Mouse (Mus musculus) CH12.LX (cell line): ENCODE measurements around the gene Lhfp. TPM values are rescaled to one million over a fixed set of nuclear protein-coding genes. Genes with fewer than 3 reads are reported as not detected.

Experiments
- DNase-seq: peaks from one replicate; pipeline ENCODE4 v3.0.0-alpha.2; 2013; ENCODE audit errors: extremely low read depth
- H3K27ac ChIP-seq: 2 replicates; pipeline ENCODE4 v1.5.1; 2012; ENCODE audit warnings: low read depth, mild to moderate bottlenecking, control low read depth, moderate library complexity; ENCODE audit not compliant: insufficient read depth
- H3K27me3 ChIP-seq: replicated peaks from 2 replicates; pipeline ENCODE3; 2012; ENCODE audit warnings: inconsistent platforms
- H3K36me3 ChIP-seq, 2 experiments: replicated peaks in 1 of 2; 2 replicates each; pipeline versions ENCODE3 to v1.6.1; 2012; ENCODE audit warnings: inconsistent platforms in 1 of 2, low read length in 1 of 2, mild to moderate bottlenecking in 1 of 2, mixed read lengths in 1 of 2, moderate library complexity in 1 of 2; ENCODE audit not compliant: control insufficient read depth in 1 of 2, insufficient read depth in 1 of 2
- H3K4me1 ChIP-seq, 2 experiments: 2 replicates each; pipeline ENCODE4 v1.6.1; 2012; ENCODE audit warnings: inconsistent platforms in 1 of 2, moderate library complexity in 1 of 2; ENCODE audit not compliant: insufficient read depth in 2 of 2, control insufficient read depth in 1 of 2
- H3K4me2 ChIP-seq: 2 replicates; pipeline ENCODE4 v1.6.1; 2012; ENCODE audit warnings: low read depth, mild to moderate bottlenecking, control low read depth; ENCODE audit not compliant: poor library complexity, insufficient read depth, severe bottlenecking
- H3K4me3 ChIP-seq, 3 experiments: fragments of 150-350 bp in 1 of 3; sonication (generic) in 1 of 3; replicated peaks in 1 of 3; 2 replicates each; pipeline versions ENCODE3 to v1.5.1; 2011 to 2012; ENCODE audit warnings: low read depth in 2 of 3, low read length in 2 of 3, mild to moderate bottlenecking in 2 of 3, moderate library complexity in 2 of 3, control low read depth in 1 of 3, improper control_type of control experiment in 1 of 3, inconsistent platforms in 1 of 3, mixed read lengths in 1 of 3; ENCODE audit not compliant: poor library complexity in 1 of 3
- H3K79me2 ChIP-seq: replicated peaks from 2 replicates; pipeline ENCODE4 v1.6.1; 2012; ENCODE audit warnings: mild to moderate bottlenecking, moderate library complexity; ENCODE audit not compliant: control insufficient read depth, poor library complexity, insufficient read depth, severe bottlenecking; ENCODE audit errors: extremely low read depth
- H3K9ac ChIP-seq: 2 replicates; pipeline ENCODE4 v1.6.1; 2012; ENCODE audit warnings: low read depth, mild to moderate bottlenecking, control low read depth, moderate library complexity; ENCODE audit not compliant: insufficient read depth
- H3K9me3 ChIP-seq: replicated peaks from 2 replicates; pipeline ENCODE3; 2012; ENCODE audit warnings: low read length, inconsistent platforms, mixed read lengths
- BHLHE40 ChIP-seq: IDR thresholded peaks from 2 replicates; pipeline ENCODE4 v1.6.1; 2011; ENCODE audit warnings: mild to moderate bottlenecking, low read depth, low read length, improper control_type of control experiment
- CHD2 ChIP-seq: IDR thresholded peaks from 2 replicates; pipeline ENCODE4 v1.6.1; 2011; ENCODE audit warnings: low read length, improper control_type of control experiment
- CTCF ChIP-seq, 2 experiments: IDR thresholded peaks in 1 of 2; conservative IDR thresholded peaks in 1 of 2; 2 replicates each; pipeline ENCODE4 v1.5.1; 2011 to 2012; ENCODE audit warnings: low read depth in 2 of 2, low read length in 2 of 2, improper control_type of control experiment in 1 of 2, inconsistent platforms in 1 of 2, mild to moderate bottlenecking in 1 of 2, moderate library complexity in 1 of 2
- E2F4 ChIP-seq: IDR thresholded peaks from 2 replicates; pipeline ENCODE4 v1.6.1; 2011; ENCODE audit warnings: low read depth, low read length, improper control_type of control experiment; ENCODE audit not compliant: insufficient replicate concordance
- ELF1 ChIP-seq: IDR thresholded peaks from 2 replicates; pipeline ENCODE4 v1.6.1; 2014; ENCODE audit warnings: low read depth, mild to moderate bottlenecking, inconsistent platforms, low read length, improper control_type of control experiment
- EP300 ChIP-seq: IDR thresholded peaks from 2 replicates; pipeline ENCODE4 v1.6.1; 2011; ENCODE audit warnings: low read length, improper control_type of control experiment
- ETS1 ChIP-seq: conservative IDR thresholded peaks from 2 replicates; pipeline ENCODE4 v1.6.1; 2012; ENCODE audit warnings: low read depth, mild to moderate bottlenecking, inconsistent platforms, low read length, improper control_type of control experiment, moderate library complexity
- GABPA ChIP-seq: IDR thresholded peaks from 2 replicates; pipeline ENCODE4 v1.6.1; 2012; ENCODE audit warnings: low read depth, low read length, improper control_type of control experiment, inconsistent platforms; ENCODE audit not compliant: insufficient replicate concordance
- HCFC1 ChIP-seq: IDR thresholded peaks from 2 replicates; pipeline ENCODE4 v1.6.1; 2012; ENCODE audit warnings: low read depth, mild to moderate bottlenecking, inconsistent platforms, low read length, improper control_type of control experiment
- JUND ChIP-seq: conservative IDR thresholded peaks from 2 replicates; pipeline ENCODE4 v1.6.1; 2011; ENCODE audit warnings: low read depth, low read length, improper control_type of control experiment
- KAT2A ChIP-seq: IDR thresholded peaks from 2 replicates; pipeline ENCODE4 v1.6.1; 2012; ENCODE audit warnings: low read length, improper control_type of control experiment, inconsistent platforms; ENCODE audit not compliant: insufficient replicate concordance
- MAFK ChIP-seq: IDR thresholded peaks from 2 replicates; pipeline ENCODE4 v1.6.1; 2011; ENCODE audit warnings: low read length, improper control_type of control experiment; ENCODE audit not compliant: insufficient replicate concordance
- MAX ChIP-seq: IDR thresholded peaks from 2 replicates; pipeline ENCODE4 v1.6.1; 2011; ENCODE audit warnings: low read length, improper control_type of control experiment
- MAZ ChIP-seq: IDR thresholded peaks from 2 replicates; pipeline ENCODE4 v1.6.1; 2012; ENCODE audit warnings: low read depth, mild to moderate bottlenecking, inconsistent platforms, low read length, improper control_type of control experiment, moderate library complexity
- MXI1 ChIP-seq: IDR thresholded peaks from 2 replicates; pipeline ENCODE4 v1.6.1; 2011; ENCODE audit warnings: mild to moderate bottlenecking, low read depth, low read length, improper control_type of control experiment
- MYC ChIP-seq: IDR thresholded peaks from 2 replicates; pipeline ENCODE4 v1.6.1; 2011; ENCODE audit warnings: low read depth, mild to moderate bottlenecking, improper control_type of control experiment, low read length
- NELFE ChIP-seq: IDR thresholded peaks from 2 replicates; pipeline ENCODE4 v1.6.1; 2011; ENCODE audit warnings: low read depth, low read length, improper control_type of control experiment
- NRF1 ChIP-seq: IDR thresholded peaks from 2 replicates; pipeline ENCODE4 v1.6.1; 2014; ENCODE audit warnings: low read depth, mild to moderate bottlenecking, inconsistent platforms, low read length, improper control_type of control experiment, moderate library complexity
- PAX5 ChIP-seq: IDR thresholded peaks from 2 replicates; pipeline ENCODE4 v1.6.1; 2012; ENCODE audit warnings: low read length, inconsistent platforms, mixed read lengths
- POLR2AphosphoS2 ChIP-seq: IDR thresholded peaks from 2 replicates; pipeline ENCODE4 v1.6.1; 2011; ENCODE audit warnings: low read depth, low read length, improper control_type of control experiment
- SIN3A ChIP-seq: IDR thresholded peaks from 2 replicates; pipeline ENCODE4 v1.6.1; 2012; ENCODE audit warnings: low read length, improper control_type of control experiment, inconsistent platforms
- SMC3 ChIP-seq: IDR thresholded peaks from 2 replicates; pipeline ENCODE4 v1.6.1; 2011; ENCODE audit warnings: low read depth, low read length, improper control_type of control experiment
- USF1 ChIP-seq: IDR thresholded peaks from 2 replicates; pipeline ENCODE4 v1.6.1; 2014; ENCODE audit warnings: low read depth, mild to moderate bottlenecking, inconsistent platforms, low read length, improper control_type of control experiment
- USF2 ChIP-seq: conservative IDR thresholded peaks from 2 replicates; pipeline ENCODE4 v1.6.1; 2011; ENCODE audit warnings: low read depth, low read length, improper control_type of control experiment
- ZC3H11A ChIP-seq: IDR thresholded peaks from 2 replicates; pipeline ENCODE4 v1.6.1; 2012; ENCODE audit warnings: low read depth, mild to moderate bottlenecking, inconsistent platforms, low read length, improper control_type of control experiment
- ZMIZ1 ChIP-seq: IDR thresholded peaks from 2 replicates; pipeline ENCODE4 v1.6.1; 2012; ENCODE audit warnings: low read depth, mild to moderate bottlenecking, inconsistent platforms, low read length, improper control_type of control experiment
- ZNF384 ChIP-seq: IDR thresholded peaks from 2 replicates; pipeline ENCODE4 v1.6.1; 2012; ENCODE audit warnings: low read depth, low read length, improper control_type of control experiment, inconsistent platforms
- dilution Hi-C: fragments of 300-500 bp; cut with MboI; formaldehyde crosslinking; loops from 2 replicates; pipeline ENCODE4 v1.14.3; 2020; ENCODE audit warnings: low sequenced_read_pairs; ENCODE audit not compliant: extremely low pct_unique_long_range_greater_than_20kb, extremely low pct_ligation_motif_present
- in situ Hi-C: fragments of 300-500 bp; cut with MboI; formaldehyde crosslinking; loops from 3 replicates; pipeline ENCODE4 v1.14.3; 2019; ENCODE audit warnings: low sequenced_read_pairs, low pct_ligation_motif_present, low pct_unique_long_range_greater_than_20kb, mixed read lengths
- polyA plus RNA-seq: library from polyadenylated mRNA; unstranded; fragments of >175 nt; gene quantifications from 2 replicates; pipeline ENCODE4 v1.2.1, GENCODE M21; 2012; ENCODE audit warnings: low read depth; ENCODE audit not compliant: insufficient read length
- total RNA-seq, 2 experiments: library from RNA; depleted of rRNA; stranded (reverse); fragments of 300-350 nt in 1 of 2; fragments of >200 nt in 1 of 2; gene quantifications; 2 replicates each; pipeline ENCODE4 v1.2.3; 2012 to 2014

The Lhfp gene
- total and polyA plus RNA-seq, 3 experiments = not detected

DNA sequence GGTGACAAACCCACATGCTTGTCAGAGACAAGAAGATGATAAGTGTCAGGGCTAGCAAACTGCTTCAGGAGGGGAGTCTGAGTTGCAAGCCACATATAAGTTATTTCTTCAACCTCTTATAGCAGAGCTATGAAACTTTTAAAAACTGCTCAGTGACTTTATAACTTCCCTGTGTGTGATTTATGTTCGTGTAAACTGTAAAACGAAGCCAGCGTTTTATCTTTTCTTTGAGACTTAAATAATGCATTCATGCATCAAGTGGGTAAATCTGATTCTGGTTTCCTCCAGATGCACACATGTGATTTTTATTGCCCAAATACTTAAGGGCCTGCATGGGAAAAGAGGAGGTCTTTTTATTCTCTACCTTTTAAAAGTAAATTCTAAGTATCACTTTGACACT is 161.4 kb downstream of the Lhfp start:
- H3K4me2 ChIP-seq = no peak overlapping the region
- in situ Hi-C loops = no loop called here

GRCm38 (mm10) chr3:53203656-53204055 is 162.3 kb downstream of the Lhfp start:
- no peaks in the 10 kb centered on the region for H3K9me3 ChIP-seq
- H3K4me3 ChIP-seq = no peak overlapping the region
- TF ChIP-seq SMC3 (no peak), ZMIZ1 (no peak), BHLHE40 (no peak), ETS1 (no peak), MXI1 (no peak), CTCF (conservative IDR thresholded peaks at IDR 0.05 in 1 of 2, IDR thresholded peaks at IDR 0.05 in 1 of 2; ENCODE audit: low read depth in 2 of 2, low read length in 2 of 2) (no peak), HCFC1 (no peak), ELF1 (no peak), POLR2AphosphoS2 (no peak), NELFE (no peak), NRF1 (no peak), PAX5 (no peak), MYC (no peak), GABPA (no peak), ZNF384 (no peak), MAFK (no peak), USF2 (no peak), USF1 (no peak), ZC3H11A (no peak)
- DNase-seq = no peak
- in situ Hi-C loops (no loop called here), dilution Hi-C loops (no loop called here)
- no peak overlapping the region for H3K9ac ChIP-seq
- no peaks in the 10 kb centered on the region for H3K36me3 ChIP-seq
- H3K27me3 ChIP-seq = no peaks in the 10 kb centered on the region
- H3K27ac ChIP-seq = no peak overlapping the region
- no peaks in the 10 kb centered on the region for H3K79me2 ChIP-seq
- H3K4me1 ChIP-seq = 0 out of 4 replicates have a peak, but pooled peaks cover 0 to 3% of the 10 kb centered on the region in 2 experiments
- no peak overlapping the region for H3K4me2 ChIP-seq

More for the DNA sequence above, 161.4 kb downstream of the Lhfp start:
- no peak for DNase-seq
- H3K4me1 ChIP-seq = 0 out of 4 replicates have a peak, but pooled peaks cover 0 to 3% of the 10 kb centered on the region in 2 experiments
- H3K9me3 ChIP-seq = no peaks in the 10 kb centered on the region
- TF ChIP-seq MAX (no peak), MAFK (no peak), KAT2A (no peak), USF1 (no peak), CHD2 (no peak), ZNF384 (no peak), E2F4 (no peak), PAX5 (no peak), CTCF (conservative IDR thresholded peaks at IDR 0.05 in 1 of 2, IDR thresholded peaks at IDR 0.05 in 1 of 2; ENCODE audit: low read depth in 2 of 2, low read length in 2 of 2) (no peak), SIN3A (no peak), EP300 (no peak), JUND (no peak), NELFE (no peak), MAZ (no peak), BHLHE40 (no peak)
- no peaks in the 10 kb centered on the region for H3K79me2 ChIP-seq
- H3K27ac ChIP-seq = no peak overlapping the region
- dilution Hi-C loops = no loop called here
- no peaks in the 10 kb centered on the region for H3K36me3 ChIP-seq
- H3K4me3 ChIP-seq = no peak overlapping the region
- no peak overlapping the region for H3K9ac ChIP-seq
- no peaks in the 10 kb centered on the region for H3K27me3 ChIP-seq
